Mouse (Mus musculus) bone marrow, adult 2 months (tissue): ENCODE results near the gene 1700007K13Rik.

Experiments used
- CTCF ChIP-seq: fragments of 200-500 bp; IDR thresholded peaks from 2 replicates; pipeline ENCODE4 v1.5.1; 2011; ENCODE audit warnings: low read length, control low read depth; ENCODE audit not compliant: control insufficient read depth, insufficient read depth
- POLR2A ChIP-seq: fragments of 200-500 bp; IDR thresholded peaks from 2 replicates; pipeline ENCODE4 v1.6.1; 2011; ENCODE audit warnings: low read depth, mild to moderate bottlenecking, control low read depth, low read length, borderline replicate concordance; ENCODE audit not compliant: control insufficient read depth

DNA sequence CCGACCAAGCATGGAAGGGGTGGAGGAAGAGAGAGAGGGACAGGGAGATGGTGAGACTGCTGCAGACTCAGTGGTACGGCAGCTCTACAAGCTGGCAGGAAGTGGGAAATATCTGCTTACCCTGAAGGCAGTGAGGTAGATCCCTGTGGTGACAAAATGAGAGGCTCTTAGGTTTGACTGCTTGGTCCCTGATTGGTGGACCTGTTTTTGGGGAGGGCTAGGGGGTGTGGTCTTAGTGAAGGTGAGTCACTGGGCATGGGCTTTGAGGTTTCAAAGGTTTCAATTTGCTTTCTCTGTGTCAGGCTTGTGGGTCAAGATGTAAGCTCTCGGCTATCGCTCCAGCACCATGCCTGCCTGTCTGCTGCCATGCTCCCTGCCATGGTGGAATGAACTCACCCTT lies 21.1 kb downstream of the 1700007K13Rik start:
- no peak for TF ChIP-seq CTCF
- TF ChIP-seq POLR2A: no peak
